Mouse (Mus musculus) liver, embryonic 11.5 days (tissue): ENCODE measurements at regions not wholly inside any gene's neighbourhood (a gene's known extent, or its start where the extent isn't known, plus 50 kb on each side); places are given as distances from the start of the nearest gene placed in this dataset.

Experiments
- ATAC-seq: fragments of 200-750 bp; cut with Nextera tagmentation; replicated peaks from 2 replicates; pipeline ENCODE4 v1.8.0; 2017; ENCODE audit warnings: moderate number of reproducible peaks, mild to moderate bottlenecking, moderate TSS enrichment, moderate library complexity; ENCODE audit not compliant: low FRiP score
- DNase-seq: peaks from one replicate; pipeline ENCODE4 v3.0.0-alpha.2; 2017; ENCODE audit warnings: low spot score
- H3K27ac ChIP-seq: fragments of 300-500 bp; sonication (generic); 2 replicates; pipeline ENCODE4 v1.5.1; 2014; ENCODE audit warnings: mild to moderate bottlenecking, low read depth, low read length, control low read depth
- H3K27me3 ChIP-seq: fragments of 300-500 bp; sonication (generic); replicated peaks from 2 replicates; pipeline ENCODE4 v1.6.1; 2014; ENCODE audit warnings: low read length, mixed read lengths; ENCODE audit not compliant: control insufficient read depth, insufficient read depth
- H3K36me3 ChIP-seq: fragments of 300-500 bp; sonication (generic); 2 replicates; pipeline ENCODE4 v1.6.1; 2014; ENCODE audit warnings: mild to moderate bottlenecking, low read length, moderate library complexity, mixed read lengths; ENCODE audit not compliant: control insufficient read depth, insufficient read depth
- H3K4me1 ChIP-seq: fragments of 300-500 bp; sonication (generic); replicated peaks from 2 replicates; pipeline ENCODE4 v1.6.1; 2014; ENCODE audit warnings: low read length, mixed read lengths; ENCODE audit not compliant: control insufficient read depth, insufficient read depth
- H3K4me2 ChIP-seq: fragments of 300-500 bp; sonication (generic); 2 replicates; pipeline ENCODE4 v1.6.1; 2014; ENCODE audit warnings: mild to moderate bottlenecking, control low read depth, moderate library complexity
- H3K4me3 ChIP-seq: fragments of 300-500 bp; sonication (generic); 2 replicates; pipeline ENCODE4 v1.5.1; 2014; ENCODE audit warnings: low read depth, low read length, control low read depth
- H3K9ac ChIP-seq: fragments of 300-500 bp; sonication (generic); 2 replicates; pipeline ENCODE4 v1.6.1; 2014; ENCODE audit warnings: low read depth, low read length, control low read depth
- H3K9me3 ChIP-seq: fragments of 300-500 bp; sonication (generic); 2 replicates; pipeline ENCODE4 v1.6.1; 2016; ENCODE audit warnings: low read length, inconsistent platforms, mixed read lengths; ENCODE audit not compliant: control insufficient read depth
- WGBS: fragments of 180-500 bp; shearing (Covaris S2); extraction: QIAGEN DNeasy Blood & Tissue Kit; methylation state at CpG from one replicate; pipeline ENCODE4 v1.1.7; 2014; 5-methylcytosine and 5-hydroxymethylcytosine counted together

DNA sequence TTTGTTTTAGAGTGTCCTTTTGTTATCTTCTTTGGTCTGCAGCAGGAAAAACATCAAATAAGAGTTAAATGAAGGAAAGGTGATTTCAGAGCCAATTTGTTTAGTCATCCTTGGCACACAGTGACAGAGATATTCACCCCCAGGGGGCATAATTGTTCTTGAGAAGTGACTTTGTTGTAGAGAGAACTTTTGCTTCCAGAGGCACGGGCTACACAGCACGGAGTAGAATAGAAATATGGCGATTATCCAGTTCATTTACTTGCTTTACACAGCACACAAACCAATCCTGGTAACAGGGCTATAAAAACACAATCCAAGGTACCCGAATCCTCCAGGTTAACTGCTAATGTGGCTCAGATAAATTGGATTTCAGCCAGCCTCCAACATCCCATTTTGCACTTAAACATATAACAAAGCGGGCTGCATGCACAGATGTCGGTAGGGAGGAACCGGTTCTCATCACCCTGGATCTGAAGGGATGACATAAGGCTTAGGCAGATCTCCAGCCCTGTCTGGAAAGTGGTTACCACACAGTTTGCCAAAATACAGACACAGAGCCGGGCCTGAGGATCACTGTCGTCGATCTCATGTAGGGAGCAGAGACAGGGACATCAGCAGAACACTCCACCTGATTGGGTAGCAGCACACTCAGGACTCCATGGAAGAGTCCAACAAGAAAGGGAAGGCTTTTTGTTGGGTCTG, 148.9 kb upstream of the Noct start:
- no peaks in the 10 kb centered on the region for H3K36me3 ChIP-seq
- no peaks in the 10 kb centered on the region for H3K4me1 ChIP-seq
- no peaks in the 10 kb centered on the region for H3K27me3 ChIP-seq
- 76% methylated on average over 10 of the region's 10 CpGs for WGBS
- no peak overlapping the region for H3K27ac ChIP-seq
- ATAC-seq (no peak), DNase-seq (no peak)
- H3K9ac ChIP-seq, result no peak overlapping the region
- no peaks in the 10 kb centered on the region for H3K9me3 ChIP-seq
- no peak overlapping the region for H3K4me2 ChIP-seq
- no peak overlapping the region for H3K4me3 ChIP-seq

DNA sequence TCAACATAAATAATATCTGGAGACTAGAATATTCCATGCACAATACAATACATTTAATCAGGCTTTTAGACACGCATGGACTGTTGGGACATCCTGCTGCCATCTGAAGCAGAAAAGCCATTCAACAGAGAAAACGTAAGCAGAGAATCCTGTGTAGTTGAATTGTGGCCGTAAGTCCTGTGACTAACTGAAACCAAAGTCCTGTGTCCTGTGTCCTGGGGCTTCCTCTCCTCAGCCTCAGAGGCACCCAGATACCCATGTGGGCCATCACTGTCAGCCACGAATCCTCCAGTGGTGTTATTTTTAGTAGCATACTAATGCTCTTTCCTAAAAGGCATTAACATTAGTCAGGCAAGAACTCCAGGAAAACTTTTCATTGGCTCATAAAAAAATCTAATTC, 145.8 kb upstream of the Noct start:
- Histone ChIP-seq H3K27me3 (no peaks in the 10 kb centered on the region), H3K9ac (no peak overlapping the region), H3K27ac (no peak overlapping the region), H3K4me2 (no peak overlapping the region), H3K36me3 (no peaks in the 10 kb centered on the region), H3K4me1 (no peaks in the 10 kb centered on the region), H3K9me3 (no peaks in the 10 kb centered on the region), H3K4me3 (no peak overlapping the region)
- DNase-seq (no peak), ATAC-seq (no peak)
- WGBS, result 68% methylated on average over 4 of the region's 4 CpGs

DNA sequence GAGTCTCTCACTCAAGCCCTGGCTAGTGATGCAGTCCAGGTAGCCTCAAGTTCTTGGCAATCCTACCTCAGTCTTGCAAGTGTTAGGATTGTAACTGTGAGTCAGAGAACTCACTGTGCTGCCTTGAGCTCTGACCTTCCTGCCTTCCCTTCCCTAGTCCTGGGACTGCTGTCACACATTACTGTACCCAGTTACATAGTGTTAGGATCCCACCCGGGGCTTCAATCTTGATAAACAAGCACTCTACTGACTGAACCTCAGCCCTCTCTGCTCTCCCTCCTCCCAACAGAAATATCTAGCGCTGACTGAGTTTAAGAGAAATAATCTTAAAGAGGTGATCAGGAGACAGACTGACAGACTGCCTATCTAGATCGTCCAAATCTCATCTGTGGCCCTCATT, 143.8 kb upstream of the Noct start:
- Histone ChIP-seq H3K27ac (no peak overlapping the region), H3K4me2 (no peak overlapping the region), H3K27me3 (no peaks in the 10 kb centered on the region), H3K9me3 (no peaks in the 10 kb centered on the region), H3K9ac (no peak overlapping the region), H3K36me3 (no peaks in the 10 kb centered on the region), H3K4me1 (no peaks in the 10 kb centered on the region), H3K4me3 (no peak overlapping the region)
- ATAC-seq (no peak), DNase-seq (no peak)
- WGBS, result 40% methylated on average over 3 of the region's 3 CpGs

DNA sequence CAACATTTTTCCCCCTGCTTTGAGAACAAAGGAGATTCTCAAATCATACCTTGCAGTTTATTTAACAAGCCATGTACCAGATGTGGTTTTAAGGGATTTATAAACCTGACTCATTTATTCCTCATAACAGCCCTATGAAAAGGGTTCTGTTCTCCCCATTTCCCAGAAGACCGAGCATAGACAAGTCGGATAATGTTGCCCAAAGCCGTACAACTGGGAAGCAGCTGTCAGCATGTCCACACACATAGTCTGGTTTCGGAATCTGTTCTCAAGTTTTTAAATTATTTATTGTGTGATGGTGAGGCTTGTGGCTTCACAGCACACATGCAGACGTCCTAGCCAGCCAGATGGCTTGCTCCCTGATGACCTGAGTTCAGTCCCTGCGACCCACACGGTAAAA, 143.4 kb upstream of the Noct start:
- ATAC-seq, result no peak
- 67% methylated on average over 7 of the region's 7 CpGs for WGBS
- no peak for DNase-seq

DNA sequence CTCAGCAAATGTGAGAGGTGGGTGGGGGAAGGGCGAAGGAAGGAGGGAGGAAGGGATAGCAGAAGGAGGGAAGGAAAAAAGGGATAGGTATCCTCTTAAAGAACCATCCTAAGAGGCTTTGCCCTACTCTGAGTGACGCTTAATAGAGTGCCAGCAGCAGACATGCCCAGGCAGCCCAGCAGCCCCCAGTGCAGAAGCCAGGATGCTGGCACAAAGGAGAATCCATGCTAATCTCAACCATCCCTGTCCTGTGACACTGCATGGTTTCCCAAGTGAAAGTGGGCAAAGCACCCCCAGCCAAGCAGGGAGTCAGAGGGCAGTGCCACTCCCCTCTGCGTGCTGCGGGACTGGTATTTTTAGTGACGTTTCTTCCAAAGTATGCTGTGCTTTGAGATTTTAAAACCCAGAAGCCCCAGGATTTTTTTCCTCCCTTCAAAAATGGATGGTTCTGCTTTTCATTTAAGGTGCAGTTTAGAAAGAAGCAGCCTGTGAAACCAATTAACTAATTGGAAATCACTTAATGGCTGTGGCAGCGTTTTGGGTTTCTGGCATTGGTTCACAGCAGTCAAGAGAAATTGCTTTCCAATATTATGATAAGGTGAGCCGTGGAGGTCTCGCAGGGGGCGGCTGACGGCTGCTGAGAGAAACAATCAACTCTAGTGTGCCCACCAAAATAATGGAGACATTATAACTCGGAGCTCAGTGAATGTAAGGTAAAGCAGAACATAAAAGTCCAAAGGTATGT, 141.2 kb upstream of the Noct start:
- Histone ChIP-seq H3K27me3 (no peaks in the 10 kb centered on the region), H3K27ac (no peak overlapping the region), H3K4me2 (no peak overlapping the region), H3K9ac (no peak overlapping the region), H3K36me3 (no peaks in the 10 kb centered on the region), H3K4me1 (no peaks in the 10 kb centered on the region), H3K4me3 (no peak overlapping the region), H3K9me3 (no peaks in the 10 kb centered on the region)
- no peak for ATAC-seq
- DNase-seq, result no peak
- 82% methylated on average over 11 of the region's 11 CpGs for WGBS

More for the DNA sequence above, 143.4 kb upstream of the Noct start:
- Histone ChIP-seq H3K27ac (no peak overlapping the region), H3K4me3 (no peak overlapping the region), H3K4me1 (no peaks in the 10 kb centered on the region), H3K27me3 (no peaks in the 10 kb centered on the region), H3K4me2 (no peak overlapping the region), H3K36me3 (no peaks in the 10 kb centered on the region), H3K9me3 (no peaks in the 10 kb centered on the region), H3K9ac (no peak overlapping the region)

DNA sequence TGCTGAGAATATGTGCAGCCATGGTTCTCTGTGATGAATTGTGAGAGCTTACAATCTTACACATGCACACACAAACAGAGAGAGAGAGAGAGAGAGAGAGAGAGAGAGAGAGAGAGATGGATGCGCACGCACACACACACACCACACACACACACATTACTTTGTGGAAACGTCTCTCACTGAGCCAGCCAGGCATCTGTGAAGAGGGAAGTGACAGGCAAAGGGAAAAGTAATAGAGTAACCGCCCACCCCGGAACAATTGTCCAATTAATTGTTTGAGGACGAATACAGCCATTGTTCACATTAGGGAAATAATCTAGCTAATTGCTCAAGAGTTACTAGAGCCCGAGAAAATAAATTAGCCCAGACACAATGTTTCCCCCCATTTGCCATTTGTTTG, 140.7 kb upstream of the Noct start:
- 75% methylated on average over 7 of the region's 7 CpGs for WGBS
- no peak for DNase-seq
- Histone ChIP-seq H3K4me1 (no peaks in the 10 kb centered on the region), H3K36me3 (no peaks in the 10 kb centered on the region), H3K9ac (no peak overlapping the region), H3K27me3 (no peaks in the 10 kb centered on the region), H3K4me3 (no peak overlapping the region), H3K9me3 (no peaks in the 10 kb centered on the region), H3K27ac (no peak overlapping the region), H3K4me2 (no peak overlapping the region)
- no peak for ATAC-seq

DNA sequence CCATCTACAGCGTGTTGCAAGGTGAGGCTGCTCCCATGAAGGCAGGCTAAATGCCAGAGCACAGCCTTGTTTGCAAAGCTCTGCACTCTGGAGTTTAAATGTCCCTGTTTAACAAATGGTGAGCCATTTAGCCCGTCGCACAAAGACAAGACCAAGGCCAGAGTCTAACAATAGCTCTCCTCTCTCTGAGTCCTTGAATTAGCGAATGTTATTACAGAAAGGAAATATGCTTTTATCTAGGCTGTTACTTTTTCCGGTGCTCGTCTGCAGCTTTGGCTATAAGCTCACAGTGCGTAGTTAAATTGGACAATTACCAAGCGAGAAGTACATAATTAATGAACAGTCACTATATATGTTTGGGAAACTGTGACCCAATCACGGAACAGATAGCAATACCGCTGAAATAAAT, 137.8 kb upstream of the Noct start:
- no peak overlapping the region for H3K9ac ChIP-seq
- H3K27ac ChIP-seq, result no peak overlapping the region
- H3K9me3 ChIP-seq, result no peaks in the 10 kb centered on the region
- no peak overlapping the region for H3K4me2 ChIP-seq
- H3K4me3 ChIP-seq, result no peak overlapping the region
- ATAC-seq, result no peak
- H3K27me3 ChIP-seq, result no peaks in the 10 kb centered on the region
- DNase-seq, result no peak
- H3K36me3 ChIP-seq, result no peaks in the 10 kb centered on the region
- 60% methylated on average over 10 of the region's 10 CpGs for WGBS
- no peaks in the 10 kb centered on the region for H3K4me1 ChIP-seq

DNA sequence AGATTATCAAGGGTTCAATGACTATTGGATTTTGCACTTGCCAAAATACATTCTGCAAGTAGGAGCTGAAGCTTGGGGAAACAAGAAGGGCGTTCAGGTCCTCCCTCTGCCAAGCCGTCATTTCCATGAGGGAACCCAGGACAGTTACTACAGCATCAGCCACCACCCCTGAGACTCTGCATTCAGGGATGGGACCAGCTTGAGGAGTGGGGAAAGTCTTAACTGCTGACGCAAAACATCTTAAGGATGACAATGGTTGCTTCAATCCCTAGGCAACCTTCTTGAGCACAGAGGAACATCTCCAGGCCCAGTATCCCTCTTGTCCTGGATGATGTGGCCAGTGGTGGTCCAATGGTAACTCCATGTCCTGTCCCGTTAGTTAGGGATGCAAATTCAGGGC, 137.2 kb upstream of the Noct start:
- ATAC-seq (no peak), DNase-seq (no peak)
- 86% methylated on average over 4 of the region's 4 CpGs for WGBS
- Histone ChIP-seq H3K4me1 (no peaks in the 10 kb centered on the region), H3K36me3 (no peaks in the 10 kb centered on the region), H3K4me2 (no peak overlapping the region), H3K9me3 (no peaks in the 10 kb centered on the region), H3K27ac (no peak overlapping the region), H3K4me3 (no peak overlapping the region), H3K9ac (no peak overlapping the region), H3K27me3 (no peaks in the 10 kb centered on the region)
